Comparison of ENCODE assay signal across 9 mouse cellular contexts in the genomic region with DNA sequence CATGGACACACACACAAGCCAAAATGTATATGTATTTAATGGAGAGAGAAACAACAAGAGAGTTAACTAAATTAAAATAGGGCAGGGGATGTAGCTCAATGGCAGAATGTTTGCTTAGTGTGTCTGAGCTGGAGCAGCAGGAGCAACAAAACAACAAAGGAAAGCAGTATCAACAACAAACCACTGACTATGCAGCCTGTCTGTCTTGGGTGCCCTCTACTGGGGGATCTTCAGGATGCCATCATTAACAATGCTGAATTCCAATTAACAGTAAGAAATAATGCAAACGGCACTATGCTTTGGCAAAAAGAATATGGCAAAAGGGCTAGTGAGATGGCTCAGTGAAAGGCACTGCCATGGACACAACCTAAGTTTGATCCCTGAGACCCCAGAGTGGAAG. TPM values are rescaled to one million over a fixed set of nuclear protein-coding genes. Genes with fewer than 3 reads are reported as not detected.
DNase-seq lines count a peak whose midpoint lies in the region; ATAC-seq and TF ChIP-seq lines count a peak whose summit lies in the region.
"Had no signal": no experiment of that assay in that cellular context is flagged by ENCODE, and none has a peak within 500 bp of the region (broad histone marks: within the 10 kb centered on the region; RNA-seq: fewer than 3 reads in every experiment).

No protein-coding gene starts in this region.

- no peaks in the 10 kb centered on the region for H3K36me3 ChIP-seq in embryonic facial prominence, embryonic 11.5 days (replicated peaks; ENCODE audit: control insufficient read depth, insufficient read depth, low read depth, low read length)
- H3K36me3 ChIP-seq in midbrain, embryonic 13.5 days: no peaks in the 10 kb centered on the region; the same call in 1 of the 2 replicates
- H3K36me3 ChIP-seq: heart, embryonic 15.5 days had no signal

- H3K9me3 ChIP-seq in embryonic facial prominence, embryonic 11.5 days (replicated peaks; ENCODE audit: control insufficient read depth, low read length): no peaks in the 10 kb centered on the region
- H3K9me3 ChIP-seq in midbrain, embryonic 13.5 days: no peaks in the 10 kb centered on the region
- H3K9me3 ChIP-seq: heart, embryonic 15.5 days had no signal

- ATAC-seq in embryonic facial prominence, embryonic 11.5 days (replicated peaks; ENCODE audit: insufficient number of reproducible peaks, low FRiP score, low TSS enrichment, low read depth): no peak
- ATAC-seq in midbrain, embryonic 13.5 days: 0 out of 2 replicates have a peak, but pooled peaks have one; percentile 20
- ATAC-seq in granulocyte monocyte progenitor cell, adult 5-6 weeks (replicated peaks; ENCODE audit: poor library complexity, severe bottlenecking): no peak

- no peak overlapping the region for H3K4me3 ChIP-seq in gastrocnemius, adult 2 months
- no peak overlapping the region for H3K4me3 ChIP-seq in embryonic facial prominence, embryonic 11.5 days (ENCODE audit: low read depth, low read length)
- H3K4me3 ChIP-seq in midbrain, embryonic 13.5 days (replicated peaks): no peak overlapping the region
- H3K4me3 ChIP-seq: heart, embryonic 15.5 days had no signal

- no peak overlapping the region for H3K27ac ChIP-seq in gastrocnemius, adult 2 months
- no peak overlapping the region for H3K27ac ChIP-seq in embryonic facial prominence, embryonic 11.5 days (replicated peaks; ENCODE audit: low read depth, low read length)
- no peak overlapping the region for H3K27ac ChIP-seq in midbrain, embryonic 13.5 days
- H3K27ac ChIP-seq: heart, embryonic 15.5 days had no signal

- DNase-seq in gastrocnemius, adult 2 months: no peak
- DNase-seq in gastrocnemius, postnatal 14 days: no peak
- DNase-seq in 3T3-L1 (ENCODE audit: low read depth, low spot score): peak; percentile 69
- DNase-seq in ZHBTc4 (ENCODE audit: low read depth, low spot score): peak; percentile 48
- DNase-seq in embryonic facial prominence, embryonic 11.5 days (ENCODE audit: low spot score): peak; percentile 50
- DNase-seq in layer of hippocampus, adult 9-10 months (ENCODE audit: low spot score): peak; percentile 65

- intact Hi-C loops in gastrocnemius, adult 2 months (cut with DNase I): no loop called here
- intact Hi-C loops in gastrocnemius, postnatal 14 days (cut with DNase I; ENCODE audit: low total_unique reads): no loop called here

- H3K9ac ChIP-seq in embryonic facial prominence, embryonic 11.5 days (replicated peaks; ENCODE audit: low read length): no peak overlapping the region
- no peak overlapping the region for H3K9ac ChIP-seq in midbrain, embryonic 13.5 days (replicated peaks)
- H3K9ac ChIP-seq: heart, embryonic 15.5 days had no signal

- peak; percentile 57 for TF ChIP-seq CTCF in gastrocnemius, adult 2 months (IDR thresholded peaks at IDR 0.05)

- H3K4me1 ChIP-seq in embryonic facial prominence, embryonic 11.5 days (ENCODE audit: control insufficient read depth, insufficient read depth, low read length): no peaks in the 10 kb centered on the region
- no peaks in the 10 kb centered on the region for H3K4me1 ChIP-seq in midbrain, embryonic 13.5 days (replicated peaks)
- H3K4me1 ChIP-seq: heart, embryonic 15.5 days had no signal

- no peaks in the 10 kb centered on the region for H3K27me3 ChIP-seq in embryonic facial prominence, embryonic 11.5 days (ENCODE audit: control insufficient read depth, insufficient read depth, low read length)
- no peaks in the 10 kb centered on the region for H3K27me3 ChIP-seq in midbrain, embryonic 13.5 days
- H3K27me3 ChIP-seq: heart, embryonic 15.5 days had no signal

- WGBS in embryonic facial prominence, embryonic 11.5 days: 57% methylated on average over 1 of the region's 1 CpGs
- WGBS in midbrain, embryonic 13.5 days: 32% methylated on average over 1 of the region's 1 CpGs

- H3K4me2 ChIP-seq in embryonic facial prominence, embryonic 11.5 days (ENCODE audit: low read depth, low read length): no peak overlapping the region
- H3K4me2 ChIP-seq in midbrain, embryonic 13.5 days (replicated peaks): no peak overlapping the region
- H3K4me2 ChIP-seq: heart, embryonic 15.5 days had no signal

RNA-seq across cellular contexts. Expression of a gene that starts 10.9 kb away (rescaled TPM):
- total RNA-seq in gastrocnemius, adult 2 months (2021): under 1 TPM; 0.26 to 0.45 TPM
- under 1 TPM; 0.78 to 0.98 TPM for total RNA-seq in gastrocnemius, postnatal 14 days (2021)
- polyA plus RNA-seq in embryonic facial prominence, embryonic 11.5 days (2014; fragmentation: Nextera tagmentation; extraction: Ambion mirVana): 12.1 and 13.5 TPM in 2 replicates
- 5.9 and 6.3 TPM in 2 replicates for polyA plus RNA-seq in midbrain, embryonic 13.5 days (2015; fragmentation: Nextera tagmentation; extraction: Ambion mirVana)
- total RNA-seq in granulocyte monocyte progenitor cell, adult 5-6 weeks (2014; fragmentation: Nextera tagmentation): 1.8 and 6.5 TPM in 2 replicates
- 6.3 and 7.8 TPM in 2 replicates for total RNA-seq in granulocyte monocyte progenitor cell, adult 5-6 weeks (2017)

RNA-seq across cellular contexts. Expression of a gene that starts 11.0 kb away (rescaled TPM):
- total RNA-seq in gastrocnemius, adult 2 months (2021): not detected
- under 1 TPM; 0.53 to 0.59 TPM for total RNA-seq in gastrocnemius, postnatal 14 days (2021)
- 0.42 and 0.80 TPM in 2 replicates for polyA plus RNA-seq in embryonic facial prominence, embryonic 11.5 days (2014; fragmentation: Nextera tagmentation; extraction: Ambion mirVana)
- 0.19 and 0.38 TPM in 2 replicates for polyA plus RNA-seq in midbrain, embryonic 13.5 days (2015; fragmentation: Nextera tagmentation; extraction: Ambion mirVana)
- total RNA-seq in granulocyte monocyte progenitor cell, adult 5-6 weeks (2014; fragmentation: Nextera tagmentation): not detected in 2 replicates
- not detected in 2 replicates for total RNA-seq in granulocyte monocyte progenitor cell, adult 5-6 weeks (2017)

RNA-seq across cellular contexts. Expression of a gene that starts 35.0 kb away (rescaled TPM):
- under 1 TPM; 0.36 to 0.50 TPM for total RNA-seq in gastrocnemius, adult 2 months (2021)
- total RNA-seq in gastrocnemius, postnatal 14 days (2021): under 1 TPM; 0.75 to 0.76 TPM
- polyA plus RNA-seq in embryonic facial prominence, embryonic 11.5 days (2014; fragmentation: Nextera tagmentation; extraction: Ambion mirVana): 3.9 and 4.1 TPM in 2 replicates
- 20.3 and 21.3 TPM in 2 replicates for polyA plus RNA-seq in midbrain, embryonic 13.5 days (2015; fragmentation: Nextera tagmentation; extraction: Ambion mirVana)
- 0.56 TPM in 1 of 2 replicates, not detected in the other for total RNA-seq in granulocyte monocyte progenitor cell, adult 5-6 weeks (2014; fragmentation: Nextera tagmentation)
- total RNA-seq in granulocyte monocyte progenitor cell, adult 5-6 weeks (2017): 1.8 and 2.0 TPM in 2 replicates

Comparison
In these comparisons a context has a peak if more than half of its experiments do, and no peak if none do; other contexts are left out.
1. DNase-seq: peak in 3T3-L1 (single experiment), ZHBTc4 (single experiment), embryonic facial prominence, embryonic 11.5 days (single experiment) and layer of hippocampus, adult 9-10 months (single experiment); none in gastrocnemius, adult 2 months (single experiment) and gastrocnemius, postnatal 14 days (single experiment).